In genomic region chr2:136387181-136388131, GRCm38 (mm10) we compare ENCODE assay signal across 9 mouse cellular contexts. TPM values are rescaled to one million over a fixed set of nuclear protein-coding genes. Genes with fewer than 3 reads are reported as not detected.
DNase-seq lines count a peak whose midpoint lies in the region; ATAC-seq and TF ChIP-seq lines count a peak whose summit lies in the region.
"Had no signal": no experiment of that assay in that cellular context is flagged by ENCODE, and none has a peak within 500 bp of the region (broad histone marks: within the 10 kb centered on the region; RNA-seq: fewer than 3 reads in every experiment).

TSS of gene Pak7 (minus strand) at chr2:136387967.

- H3K4me1 ChIP-seq in kidney, embryonic 15.5 days = peaks cover 13% of the 10 kb centered on the region
- H3K4me1 ChIP-seq in kidney, adult 2 months (ENCODE audit: control insufficient read depth, insufficient read depth, low read length) = no peaks in the 10 kb centered on the region
- no peaks in the 10 kb centered on the region for H3K4me1 ChIP-seq in liver, embryonic 16.5 days (ENCODE audit: control insufficient read depth, low read depth, low read length)

- no peak for TF ChIP-seq POLR2A in kidney, adult 2 months (IDR thresholded peaks at IDR 0.05; ENCODE audit: low read depth, low read length)

- no peaks in the 10 kb centered on the region for H3K9me3 ChIP-seq in kidney, embryonic 15.5 days (replicated peaks)
- H3K9me3 ChIP-seq in liver, embryonic 16.5 days (replicated peaks; ENCODE audit: control insufficient read depth, low read length) = no peaks in the 10 kb centered on the region

- peak within 1 kb of the TSS; percentile 48 for H3K9ac ChIP-seq in kidney, embryonic 15.5 days
- no peak within 1 kb of the TSS for H3K9ac ChIP-seq in liver, embryonic 16.5 days (ENCODE audit: low read depth, low read length)

- WGBS in kidney, embryonic 15.5 days = under 1% methylated on average over 39 of the region's 39 CpGs
- 2% methylated on average over 39 of the region's 39 CpGs for WGBS in kidney, adult 2 months
- 2% methylated on average over 39 of the region's 39 CpGs for WGBS in liver, embryonic 16.5 days (ENCODE audit: insufficient replicate concordance)

- H3K36me3 ChIP-seq in kidney, embryonic 15.5 days = no peaks in the 10 kb centered on the region
- H3K36me3 ChIP-seq in kidney, adult 2 months (ENCODE audit: control insufficient read depth, insufficient read depth, low read length) = no peaks in the 10 kb centered on the region
- no peaks in the 10 kb centered on the region for H3K36me3 ChIP-seq in liver, embryonic 16.5 days (ENCODE audit: control insufficient read depth, insufficient read depth)

- peaks cover 21% of the 10 kb centered on the region for H3K27me3 ChIP-seq in kidney, embryonic 15.5 days
- no peaks in the 10 kb centered on the region; the same call in 1 of the 2 replicates for H3K27me3 ChIP-seq in kidney, adult 2 months (replicated peaks; ENCODE audit: control insufficient read depth, insufficient read depth, low read length)
- H3K27me3 ChIP-seq in liver, embryonic 16.5 days (ENCODE audit: control insufficient read depth, insufficient read depth, low read depth, low read length) = no peaks in the 10 kb centered on the region

- ATAC-seq in kidney, embryonic 15.5 days (replicated peaks; ENCODE audit: low FRiP score) = peak; percentile 100
- peak; percentile 35; the same call in 1 of the 2 replicates for ATAC-seq in liver, embryonic 16.5 days (ENCODE audit: low read depth)

- no peak for DNase-seq in kidney, adult 2 months
- peak; percentile 82 to 85 for DNase-seq in cerebellum, postnatal 25 days
- peak; percentile 53 to 54 for DNase-seq in frontal cortex, postnatal 25 days (ENCODE audit: low spot score in 2 of 2)
- peak; percentile 73 to 84 for DNase-seq in layer of hippocampus, adult 8-10 months (ENCODE audit: low spot score in 2 of 2)
- DNase-seq in right cerebral cortex, postnatal 10 days (ENCODE audit: low spot score in 2 of 2) = peak; percentile 91 to 95
- DNase-seq in urinary bladder, postnatal 25 days (ENCODE audit: low spot score) = no peak

- TF ChIP-seq CTCF in kidney, adult 2 months (conservative IDR thresholded peaks at IDR 0.05; ENCODE audit: insufficient read depth, insufficient read length, low read depth, low read length) = no peak

- H3K27ac ChIP-seq in kidney, embryonic 15.5 days = no peak within 1 kb of the TSS
- H3K27ac ChIP-seq in kidney, adult 2 months (ENCODE audit: insufficient read depth, low read depth, low read length) = no peak within 1 kb of the TSS
- H3K27ac ChIP-seq in liver, embryonic 16.5 days (ENCODE audit: low read length) = no peak within 1 kb of the TSS

- peak within 1 kb of the TSS; percentile 89 for H3K4me2 ChIP-seq in kidney, embryonic 15.5 days
- no peak within 1 kb of the TSS; the same call in 1 of the 2 replicates for H3K4me2 ChIP-seq in liver, embryonic 16.5 days (ENCODE audit: low read depth, low read length)

- H3K4me3 ChIP-seq in kidney, embryonic 15.5 days (replicated peaks) = peak within 1 kb of the TSS; percentile 58
- no peak within 1 kb of the TSS for H3K4me3 ChIP-seq in kidney, adult 2 months (ENCODE audit: insufficient read depth, low read depth, low read length)
- H3K4me3 ChIP-seq in liver, embryonic 16.5 days (ENCODE audit: low read depth, low read length) = 0 out of 2 replicates have a peak within 1 kb of the TSS, but pooled peaks have one; percentile 5

RNA-seq across cellular contexts. Expression of gene Pak7, which starts in this region (rescaled TPM):
- polyA plus RNA-seq in kidney, embryonic 15.5 days (2015; fragmentation: Nextera tagmentation; extraction: Ambion mirVana) = 1.2 and 1.9 TPM in 2 replicates
- 0.01 TPM in 1 of 2 replicates, not detected in the other for polyA plus RNA-seq in kidney, adult 2 months (2012; rRNA removed)
- 10 to 100 TPM; 22.8 to 26.8 (median 25.9) TPM for total RNA-seq in layer of hippocampus, adult 8-10 months (2022)
- polyA plus RNA-seq in liver, embryonic 16.5 days (2015; fragmentation: Nextera tagmentation; extraction: Ambion mirVana) = 0.04 TPM in 1 of 2 replicates, not detected in the other
- total RNA-seq: MEL had no signal

Comparison
In these comparisons a context has a peak if more than half of its experiments do, and no peak if none do; other contexts are left out.
1. Peak in ATAC-seq and H3K4me3 ChIP-seq in liver, embryonic 16.5 days; RNA of the gene not detected or under 1 TPM.
2. DNase-seq: peak in cerebellum, postnatal 25 days (2 of 2), frontal cortex, postnatal 25 days (2 of 2), layer of hippocampus, adult 8-10 months (2 of 2) and right cerebral cortex, postnatal 10 days (2 of 2); none in kidney, adult 2 months (single experiment) and urinary bladder, postnatal 25 days (single experiment).